Mouse (Mus musculus): ENCODE measurements around the gene Tinagl1.

DNA sequence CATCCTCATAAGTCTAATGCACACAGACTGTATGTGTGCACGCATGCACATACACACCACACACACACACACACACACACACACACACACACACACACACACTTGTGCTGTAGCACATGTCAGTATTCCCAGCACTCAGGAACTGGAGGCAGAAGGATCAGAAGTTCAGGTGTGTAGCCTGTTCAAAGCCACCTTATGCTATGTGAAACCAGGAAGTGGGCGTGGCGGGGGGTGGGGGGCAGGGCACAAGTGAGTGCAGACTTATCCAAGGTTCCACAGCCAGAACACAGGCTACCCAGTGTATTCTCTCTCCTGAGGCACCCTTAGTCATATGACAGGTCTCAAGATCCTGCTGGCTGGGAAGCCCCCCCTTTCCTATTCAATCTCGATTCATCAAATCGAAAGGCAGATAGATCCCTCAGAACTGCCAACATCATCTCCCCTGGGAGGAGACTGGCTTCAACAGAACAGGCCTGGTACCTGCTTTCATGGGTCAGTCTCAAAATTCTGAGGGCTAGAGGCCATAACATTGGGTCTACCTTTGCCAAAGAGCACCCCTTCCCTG is 1.3 kb upstream of the Tinagl1 start:
- no peak for TF ChIP-seq CTCF (IDR thresholded peaks at IDR 0.05; ENCODE audit: low read depth, low read length)
- no peak for TF ChIP-seq POLR2A (IDR thresholded peaks at IDR 0.05; ENCODE audit: borderline replicate concordance, low read depth, low read length)
